Mouse (Mus musculus) Patski (cell line): ENCODE results near the gene Rpusd3. TPM values are rescaled to one million over a fixed set of nuclear protein-coding genes. Genes with fewer than 3 reads are reported as not detected.

Experiments
- ATAC-seq: fragments of 100-300 bp; one replicate; pipeline ENCODE4 v1.8.0; 2021
- CTCF ChIA-PET: fragments of 350-600 bp; sonication (Branson Sonifier 250); formaldehyde crosslinking; loops from one replicate; lab custom pipeline; 2022; ENCODE audit warnings: inconsistent platforms; lab: Charles Lee
- POLR2A ChIA-PET: fragments of 350-600 bp; sonication (Branson Sonifier 250); formaldehyde crosslinking; loops from one replicate; lab custom pipeline; 2022; ENCODE audit warnings: antibody characterized with exemption, inconsistent platforms; lab: Charles Lee
- DNase-seq: peaks from one replicate; pipeline ENCODE4 v3.0.0-alpha.2; 2011; ENCODE audit warnings: low read depth, low spot score
- H3K27me3 ChIP-seq: fragments of 371-371 bp; one replicate; pipeline ENCODE4 v1.5.1; 2021
- CTCF ChIP-seq: fragments of 100-300 bp; IDR thresholded peaks from one replicate; pipeline ENCODE4 v1.5.1; 2021
- in situ Hi-C: fragments of 300-500 bp; cut with MboI; formaldehyde crosslinking; loops from 3 replicates; pipeline ENCODE4 v1.11.1; 2018; ENCODE audit warnings: low pct_unique_long_range_greater_than_20kb, mixed read lengths
- polyA plus RNA-seq: library from polyadenylated mRNA; unstranded; gene quantifications from one replicate; pipeline ENCODE4 v1.2.3, GENCODE M21; 2021

The Rpusd3 gene
- polyA plus RNA-seq, 1 experiment from 2014 or later: 16.6 TPM

- CTCF ChIA-PET: no interaction called here
- in situ Hi-C loops: no loop called here
- no peak for ATAC-seq
- no peak for DNase-seq
- no peak for TF ChIP-seq CTCF
- POLR2A ChIA-PET: no interaction called here
- no peaks in the 10 kb centered on the region for H3K27me3 ChIP-seq
Observed at GRCm38 (mm10) chr6:113410001-113410400, 9.1 kb downstream of the Rpusd3 start.

GRCm38 (mm10) chr6:113406683-113407082, 12.5 kb downstream of the Rpusd3 start:
- ChIA-PET POLR2A (no interaction called here), CTCF (interaction anchor here (0.8 to 1.3 kb wide), 3 partner anchors 13 to 16 kb away, joined by 3 read pairs; partner anchors contain the start of gene Rpusd3)
- H3K27me3 ChIP-seq: no peaks in the 10 kb centered on the region
- in situ Hi-C loops: no loop called here
- no peak for TF ChIP-seq CTCF
- no peak for ATAC-seq
- DNase-seq: no peak

GRCm38 (mm10) chr6:113405483-113405882, 13.7 kb downstream of the Rpusd3 start:
- in situ Hi-C loops: no loop called here
- H3K27me3 ChIP-seq: no peaks in the 10 kb centered on the region
- POLR2A ChIA-PET: interaction anchor here (0.7 to 0.9 kb wide), 2 partner anchors 14 to 15 kb away, joined by 3 to 4 read pairs; partner anchors contain the start of gene Rpusd3
- no peak for TF ChIP-seq CTCF
- CTCF ChIA-PET: interaction anchor here (0.7 to 2.5 kb wide), 3 partner anchors 15 to 65 kb away, joined by 3 to 6 read pairs (median 3); no protein-coding TSS in a partner anchor
- ATAC-seq (no peak), DNase-seq (no peak)

DNA sequence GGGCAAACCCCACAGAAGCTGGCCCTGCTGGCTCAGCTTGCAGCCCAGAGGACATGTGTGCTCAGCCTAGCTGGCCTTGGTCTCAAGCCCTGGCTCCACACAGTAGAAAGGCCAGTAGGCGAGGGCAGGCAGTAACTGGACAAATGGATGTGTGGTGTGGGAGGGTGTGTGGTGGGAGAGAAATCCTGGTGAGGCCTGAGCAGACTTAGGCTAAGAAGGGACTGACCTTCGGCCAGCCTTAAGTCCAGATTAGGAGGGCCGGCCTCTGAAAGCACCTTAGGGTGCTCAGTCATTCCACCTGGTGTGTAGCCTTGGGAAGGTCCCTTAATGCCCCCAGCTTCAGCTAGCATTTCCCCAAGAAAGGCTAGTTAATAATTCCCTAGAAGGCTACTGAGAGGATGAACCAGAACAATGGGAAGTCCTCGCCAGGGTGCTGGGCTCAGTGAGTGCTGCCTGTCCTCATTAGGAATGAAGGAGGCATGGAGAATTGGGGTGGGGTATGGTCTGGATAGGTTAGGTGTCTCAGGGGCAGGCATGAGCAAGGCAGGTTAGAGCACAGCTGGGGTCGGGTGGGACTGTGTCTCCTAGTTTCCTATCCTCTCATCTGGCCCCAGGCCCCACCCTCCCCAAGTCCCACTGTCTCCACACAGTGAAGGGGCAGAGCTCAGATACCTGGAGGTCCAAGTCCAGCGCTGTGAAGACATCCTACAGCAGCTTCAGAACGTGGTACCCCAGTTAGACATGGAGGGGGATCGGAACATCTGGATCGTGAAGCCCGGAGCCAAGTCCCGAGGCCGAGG, 14.3 kb downstream of the Rpusd3 start:
- ChIA-PET POLR2A (interaction anchor here (0.9 kb wide), 1 partner anchor 15 kb away, joined by 4 read pairs; no protein-coding TSS in a partner anchor), CTCF (interaction anchor here (0.7 to 2.5 kb wide), 3 partner anchors 15 to 65 kb away, joined by 3 to 6 read pairs (median 3); no protein-coding TSS in a partner anchor)
- TF ChIP-seq CTCF: no peak
- in situ Hi-C loops: no loop called here
- peak; percentile 72 for ATAC-seq
- no peaks in the 10 kb centered on the region for H3K27me3 ChIP-seq
- DNase-seq: peak; percentile 19

DNA sequence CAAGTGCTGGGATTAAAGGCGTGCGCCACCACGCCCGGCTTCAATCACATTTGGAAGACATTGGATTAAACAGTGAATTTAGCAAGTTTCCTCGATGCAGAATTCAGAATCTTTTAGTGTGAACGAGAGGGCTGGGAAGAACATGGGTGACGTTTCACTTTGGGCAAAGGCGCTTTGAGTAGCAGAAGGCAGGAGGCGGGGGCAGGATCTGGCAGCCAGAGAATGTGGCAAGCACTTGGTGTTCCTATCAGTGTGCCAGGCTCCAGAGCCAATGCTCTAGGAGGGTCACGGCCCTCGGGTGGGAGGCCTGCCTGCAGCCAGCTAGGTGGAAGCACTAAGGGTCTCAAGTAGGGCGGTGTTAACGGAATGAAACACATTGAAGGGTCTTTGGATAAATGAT, 17.0 kb downstream of the Rpusd3 start:
- H3K27me3 ChIP-seq: no peaks in the 10 kb centered on the region
- ChIA-PET POLR2A (no interaction called here), CTCF (interaction anchor here (1.4 to 1.8 kb wide), 2 partner anchors 10 to 11 kb away, joined by 3 to 5 read pairs; no protein-coding TSS in a partner anchor)
- in situ Hi-C loops: no loop called here
- no peak for TF ChIP-seq CTCF
- DNase-seq (no peak), ATAC-seq (no peak)

- ATAC-seq (no peak), DNase-seq (no peak)
- H3K27me3 ChIP-seq: no peaks in the 10 kb centered on the region
- in situ Hi-C loops: no loop called here
- TF ChIP-seq CTCF: no peak
- CTCF ChIA-PET: no interaction called here
- POLR2A ChIA-PET: no interaction called here
Observed at GRCm38 (mm10) chr6:113396270-113397030, 22.7 kb downstream of the Rpusd3 start.

GRCm38 (mm10) chr6:113395501-113395900, 23.6 kb downstream of the Rpusd3 start:
- no peak for TF ChIP-seq CTCF
- POLR2A ChIA-PET: interaction anchor here (0.6 kb wide), 1 partner anchor 13 kb away, joined by 3 read pairs; no protein-coding TSS in a partner anchor
- in situ Hi-C loops: no loop called here
- no peaks in the 10 kb centered on the region for H3K27me3 ChIP-seq
- CTCF ChIA-PET: no interaction called here
- DNase-seq (no peak), ATAC-seq (no peak)

DNA sequence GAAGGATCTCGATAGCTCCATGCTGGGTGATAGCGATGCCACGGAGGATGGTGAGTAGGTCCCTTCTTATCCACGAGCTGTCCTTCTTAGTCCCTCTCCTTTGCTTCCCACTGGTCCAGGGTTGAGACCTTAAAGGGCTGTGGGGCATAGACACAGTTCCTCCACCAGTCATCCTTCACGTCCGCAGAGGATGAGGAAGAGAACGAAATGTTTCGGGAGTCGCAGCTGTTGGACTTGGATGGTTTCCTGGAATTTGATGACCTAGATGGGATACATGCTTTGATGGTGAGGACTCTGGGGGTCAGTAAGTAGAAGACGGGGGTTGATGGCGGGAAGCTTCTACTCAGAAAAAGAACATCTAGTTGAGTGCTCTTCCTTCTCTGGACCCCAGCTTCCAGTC, 24.3 kb downstream of the Rpusd3 start:
- in situ Hi-C loops: no loop called here
- ChIA-PET CTCF (no interaction called here), POLR2A (no interaction called here)
- no peak for TF ChIP-seq CTCF
- DNase-seq: no peak
- ATAC-seq: no peak
- no peaks in the 10 kb centered on the region for H3K27me3 ChIP-seq

DNA sequence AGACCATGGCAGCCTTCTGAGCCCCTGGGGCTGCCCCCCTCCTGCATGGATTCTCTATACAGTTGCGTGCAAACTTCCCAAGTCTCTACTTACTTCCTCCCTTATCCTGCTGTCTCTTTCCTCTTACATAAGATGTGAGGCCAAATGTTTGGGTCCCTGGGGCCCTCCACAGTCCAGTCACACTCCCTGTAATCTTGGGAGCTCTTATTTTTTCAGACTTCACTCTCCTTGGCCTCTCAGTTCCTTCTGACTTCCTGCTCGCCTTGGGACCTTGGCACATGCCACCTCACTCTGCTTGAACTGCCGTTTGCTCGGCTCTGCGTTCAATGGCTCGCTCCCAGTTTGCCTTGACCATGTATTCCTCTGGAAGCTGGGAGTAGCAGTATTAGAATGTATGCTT, 25.2 kb downstream of the Rpusd3 start:
- POLR2A ChIA-PET: no interaction called here

DNA sequence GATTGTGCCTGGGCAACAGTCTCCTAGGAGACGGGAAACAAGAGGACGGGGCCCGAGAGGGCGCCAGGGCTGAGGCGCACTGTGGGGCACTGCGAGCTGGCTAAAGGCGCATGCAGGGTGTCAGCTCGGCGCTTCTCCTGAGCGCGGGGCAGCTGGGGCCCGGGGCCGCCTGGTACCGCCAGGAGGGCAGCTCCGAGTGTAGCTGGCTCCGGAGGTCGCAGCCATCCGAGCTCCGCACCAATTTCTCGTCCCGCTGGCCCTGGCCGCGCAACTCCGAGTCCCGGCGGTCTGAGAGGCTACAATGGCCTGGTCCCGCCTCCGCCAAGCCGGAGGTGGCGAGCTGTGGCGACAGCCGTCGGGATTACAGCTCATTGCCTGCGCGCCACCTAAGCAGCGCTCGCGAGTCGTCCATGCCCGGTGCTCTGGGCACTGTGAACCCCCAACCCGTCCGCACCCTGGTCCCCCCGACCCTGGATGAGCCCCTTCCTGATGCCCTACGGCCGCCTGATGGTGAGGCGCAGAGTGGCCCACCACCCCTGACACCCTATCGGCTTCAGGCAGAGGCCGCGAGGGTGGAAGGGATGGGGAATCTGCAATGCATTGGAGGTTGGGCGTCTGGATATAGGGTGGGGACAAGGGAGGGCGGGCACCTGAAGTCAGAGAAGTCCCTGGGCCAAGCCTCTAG, 26.6 kb downstream of the Rpusd3 start:
- no peak for DNase-seq
- no peak for ATAC-seq
- no peaks in the 10 kb centered on the region for H3K27me3 ChIP-seq
- CTCF ChIA-PET: interaction anchor here (0.9 to 1.4 kb wide), 3 partner anchors 10 to 178 kb away, joined by 3 to 5 read pairs (median 3); no protein-coding TSS in a partner anchor
- POLR2A ChIA-PET: interaction anchor here (1.6 kb wide), 1 partner anchor 24 kb away, joined by 3 read pairs; no protein-coding TSS in a partner anchor
- TF ChIP-seq CTCF: no peak
- in situ Hi-C loops: no loop called here

More for the DNA sequence above, 25.2 kb downstream of the Rpusd3 start:
- in situ Hi-C loops: no loop called here
- H3K27me3 ChIP-seq: no peaks in the 10 kb centered on the region
- CTCF ChIA-PET: no interaction called here
- no peak for ATAC-seq
- no peak for DNase-seq
- TF ChIP-seq CTCF: no peak
